Mouse (Mus musculus) intestine, embryonic 15.5 days (tissue): ENCODE data around the gene Slpi. TPM values are rescaled to one million over a fixed set of nuclear protein-coding genes. Genes with fewer than 3 reads are reported as not detected.

Source experiments
- ATAC-seq: fragments of 200-750 bp; cut with Nextera tagmentation; 2 replicates; pipeline ENCODE4 v1.8.0; 2017; ENCODE audit warnings: moderate TSS enrichment, moderate library complexity
- H3K27ac ChIP-seq: fragments of 300-500 bp; sonication (generic); 2 replicates; pipeline ENCODE4 v1.5.1; 2015; ENCODE audit warnings: mild to moderate bottlenecking, inconsistent platforms
- H3K27me3 ChIP-seq: fragments of 300-500 bp; sonication (generic); replicated peaks from 2 replicates; pipeline ENCODE4 v1.6.1; 2015; ENCODE audit warnings: inconsistent platforms
- H3K36me3 ChIP-seq: fragments of 300-500 bp; sonication (generic); 2 replicates; pipeline ENCODE4 v1.6.1; 2015; ENCODE audit warnings: inconsistent platforms
- H3K4me1 ChIP-seq: fragments of 300-500 bp; sonication (generic); replicated peaks from 2 replicates; pipeline ENCODE4 v1.6.1; 2015; ENCODE audit warnings: inconsistent platforms
- H3K4me2 ChIP-seq: fragments of 300-500 bp; sonication (generic); replicated peaks from 2 replicates; pipeline ENCODE4 v1.6.1; 2015; ENCODE audit warnings: mild to moderate bottlenecking, inconsistent platforms
- H3K4me3 ChIP-seq: fragments of 300-500 bp; sonication (generic); replicated peaks from 2 replicates; pipeline ENCODE4 v1.5.1; 2015; ENCODE audit warnings: inconsistent platforms
- H3K9ac ChIP-seq: fragments of 300-500 bp; sonication (generic); 2 replicates; pipeline ENCODE4 v1.6.1; 2015; ENCODE audit warnings: inconsistent platforms
- H3K9me3 ChIP-seq: fragments of 300-500 bp; sonication (generic); 2 replicates; pipeline ENCODE4 v1.6.1; 2016; ENCODE audit warnings: inconsistent platforms
- WGBS: fragments of 180-500 bp; shearing (Covaris S2); methylation state at CpG from one replicate; pipeline ENCODE4 v1.1.7; 2015; 5-methylcytosine and 5-hydroxymethylcytosine counted together
- polyA plus RNA-seq: library from polyadenylated mRNA; unstranded; fragments of >200 nt; fragmentation: Nextera tagmentation; extraction: Ambion mirVana; gene quantifications from 2 replicates; pipeline ENCODE4 v1.2.1, GENCODE M21; 2015

Gene Slpi
- polyA plus RNA-seq, 1 experiment from 2014 or later, result 2.1 TPM

- 0 out of 2 replicates have a peak overlapping the region, but pooled peaks have one; percentile 17 for H3K27ac ChIP-seq
- H3K4me2 ChIP-seq, result peak overlapping the region; percentile 92
- ATAC-seq, result peak; percentile 66
- 1% methylated on average over 30 of the region's 30 CpGs for WGBS
- peak overlapping the region; percentile 52 for H3K4me3 ChIP-seq
- H3K9me3 ChIP-seq, result no peaks in the 10 kb centered on the region
- H3K27me3 ChIP-seq, result peaks cover 12% of the 10 kb centered on the region
- H3K9ac ChIP-seq, result peak overlapping the region; percentile 50; the same call in 1 of the 2 replicates
- peaks cover 10% of the 10 kb centered on the region for H3K4me1 ChIP-seq
- H3K36me3 ChIP-seq, result no peaks in the 10 kb centered on the region
These were observed 604 bp upstream of the Slpi start for GRCm38 (mm10) chr2:164389499-164389898.

GRCm38 (mm10) chr2:164386953-164387352, 1.9 kb downstream of the Slpi start:
- WGBS, result 14% methylated on average over 8 of the region's 8 CpGs
- Histone ChIP-seq H3K27ac (no peak overlapping the region), H3K4me1 (peaks cover 10% of the 10 kb centered on the region), H3K4me3 (no peak overlapping the region), H3K36me3 (no peaks in the 10 kb centered on the region), H3K9ac (no peak overlapping the region), H3K9me3 (no peaks in the 10 kb centered on the region), H3K4me2 (peak overlapping the region; percentile 39; the same call in 1 of the 2 replicates), H3K27me3 (peaks cover 12% of the 10 kb centered on the region; the same call in 1 of the 2 replicates)
- no peak for ATAC-seq

- H3K9ac ChIP-seq, result no peak overlapping the region
- no peaks in the 10 kb centered on the region for H3K36me3 ChIP-seq
- H3K4me3 ChIP-seq, result no peak overlapping the region
- WGBS, result 17% methylated on average over 18 of the region's 18 CpGs
- peaks cover 10% of the 10 kb centered on the region for H3K4me1 ChIP-seq
- peak overlapping the region; percentile 39 for H3K4me2 ChIP-seq
- peak; percentile 62 for ATAC-seq
- no peak overlapping the region for H3K27ac ChIP-seq
- H3K27me3 ChIP-seq, result peaks cover 12% of the 10 kb centered on the region; the same call in 1 of the 2 replicates
- H3K9me3 ChIP-seq, result no peaks in the 10 kb centered on the region
These were observed 2.8 kb downstream of the Slpi start for GRCm38 (mm10) chr2:164385927-164386763.

- H3K9me3 ChIP-seq, result no peaks in the 10 kb centered on the region
- H3K4me3 ChIP-seq, result no peak overlapping the region
- 46% methylated on average over 11 of the region's 11 CpGs for WGBS
- peaks cover 12% of the 10 kb centered on the region; the same call in 1 of the 2 replicates for H3K27me3 ChIP-seq
- H3K4me2 ChIP-seq, result no peak overlapping the region
- H3K36me3 ChIP-seq, result no peaks in the 10 kb centered on the region
- no peak overlapping the region for H3K27ac ChIP-seq
- H3K9ac ChIP-seq, result no peak overlapping the region
- ATAC-seq, result no peak
- H3K4me1 ChIP-seq, result peaks cover 8% of the 10 kb centered on the region; the same call in 1 of the 2 replicates
These were observed 5.1 kb downstream of the Slpi start for GRCm38 (mm10) chr2:164383656-164384399.

GRCm38 (mm10) chr2:164382971-164383370, 5.9 kb downstream of the Slpi start:
- Histone ChIP-seq H3K4me3 (no peak overlapping the region), H3K9ac (no peak overlapping the region), H3K9me3 (no peaks in the 10 kb centered on the region), H3K27ac (no peak overlapping the region), H3K27me3 (peaks cover 5% of the 10 kb centered on the region; the same call in 1 of the 2 replicates), H3K4me1 (peaks cover 8% of the 10 kb centered on the region; the same call in 1 of the 2 replicates), H3K4me2 (no peak overlapping the region), H3K36me3 (no peaks in the 10 kb centered on the region)
- no peak for ATAC-seq
- 77% methylated on average over 3 of the region's 3 CpGs for WGBS

GRCm38 (mm10) chr2:164381726-164382125, 7.2 kb downstream of the Slpi start:
- WGBS, result 77% methylated on average over 8 of the region's 8 CpGs
- no peak overlapping the region for H3K9ac ChIP-seq

GRCm38 (mm10) chr2:164377478-164378426, 11.1 kb downstream of the Slpi start:
- H3K27ac ChIP-seq, result no peak overlapping the region
- H3K4me3 ChIP-seq, result no peak overlapping the region
- H3K4me2 ChIP-seq, result no peak overlapping the region
- ATAC-seq, result no peak
- no peaks in the 10 kb centered on the region for H3K9me3 ChIP-seq
- no peaks in the 10 kb centered on the region for H3K27me3 ChIP-seq
- no peak overlapping the region for H3K9ac ChIP-seq
- no peaks in the 10 kb centered on the region for H3K36me3 ChIP-seq
- 87% methylated on average over 15 of the region's 15 CpGs for WGBS
- H3K4me1 ChIP-seq, result no peaks in the 10 kb centered on the region

More at GRCm38 (mm10) chr2:164381726-164382125, 7.2 kb downstream of the Slpi start:
- Histone ChIP-seq H3K4me3 (no peak overlapping the region), H3K4me2 (no peak overlapping the region), H3K4me1 (peaks cover 8% of the 10 kb centered on the region; the same call in 1 of the 2 replicates), H3K27me3 (no peaks in the 10 kb centered on the region), H3K9me3 (no peaks in the 10 kb centered on the region), H3K36me3 (no peaks in the 10 kb centered on the region), H3K27ac (no peak overlapping the region)
- ATAC-seq, result no peak

- WGBS, result 23% methylated on average over 4 of the region's 4 CpGs
- Histone ChIP-seq H3K27ac (no peak overlapping the region), H3K36me3 (no peaks in the 10 kb centered on the region), H3K4me2 (no peak overlapping the region), H3K9me3 (no peaks in the 10 kb centered on the region), H3K4me1 (no peaks in the 10 kb centered on the region), H3K9ac (no peak overlapping the region), H3K27me3 (no peaks in the 10 kb centered on the region), H3K4me3 (no peak overlapping the region)
- no peak for ATAC-seq
These were observed 15.7 kb downstream of the Slpi start for GRCm38 (mm10) chr2:164373187-164373586.

GRCm38 (mm10) chr2:164372408-164373053, 16.4 kb downstream of the Slpi start:
- Histone ChIP-seq H3K9me3 (no peaks in the 10 kb centered on the region), H3K27ac (no peak overlapping the region), H3K9ac (no peak overlapping the region), H3K27me3 (no peaks in the 10 kb centered on the region), H3K36me3 (no peaks in the 10 kb centered on the region), H3K4me3 (no peak overlapping the region), H3K4me2 (no peak overlapping the region), H3K4me1 (no peaks in the 10 kb centered on the region)
- WGBS, result 26% methylated on average over 3 of the region's 3 CpGs
- no peak for ATAC-seq

- Histone ChIP-seq H3K27ac (no peak overlapping the region), H3K4me3 (no peak overlapping the region), H3K4me2 (no peak overlapping the region), H3K27me3 (no peaks in the 10 kb centered on the region), H3K9me3 (no peaks in the 10 kb centered on the region), H3K9ac (no peak overlapping the region), H3K36me3 (no peaks in the 10 kb centered on the region), H3K4me1 (no peaks in the 10 kb centered on the region)
- ATAC-seq, result no peak
- WGBS, result 75% methylated on average over 3 of the region's 3 CpGs
These were observed 17.5 kb downstream of the Slpi start for GRCm38 (mm10) chr2:164371371-164371770.

GRCm38 (mm10) chr2:164368620-164369105, 20.2 kb downstream of the Slpi start:
- WGBS, result 75% methylated on average over 6 of the region's 6 CpGs
- no peaks in the 10 kb centered on the region for H3K36me3 ChIP-seq
- no peak overlapping the region for H3K4me3 ChIP-seq
- H3K4me1 ChIP-seq, result no peaks in the 10 kb centered on the region
- H3K4me2 ChIP-seq, result no peak overlapping the region
- ATAC-seq, result no peak
- H3K27ac ChIP-seq, result no peak overlapping the region
- H3K9ac ChIP-seq, result no peak overlapping the region
- H3K9me3 ChIP-seq, result no peaks in the 10 kb centered on the region
- H3K27me3 ChIP-seq, result no peaks in the 10 kb centered on the region
